Mouse (Mus musculus) embryonic facial prominence, embryonic 12.5 days (tissue): ENCODE measurements around the gene Banf2. TPM values are rescaled to one million over a fixed set of nuclear protein-coding genes. Genes with fewer than 3 reads are reported as not detected.

ENCODE experiments used
- ATAC-seq: fragments of 200-750 bp; cut with Nextera tagmentation; 2 replicates; pipeline ENCODE4 v1.8.0; 2017; ENCODE audit not compliant: insufficient number of reproducible peaks, insufficient read depth, low FRiP score, low TSS enrichment
- H3K27ac ChIP-seq: fragments of 300-500 bp; sonication (generic); 2 replicates; pipeline ENCODE4 v1.5.1; 2016; ENCODE audit warnings: mild to moderate bottlenecking
- H3K27me3 ChIP-seq: fragments of 300-500 bp; sonication (generic); 2 replicates; pipeline ENCODE4 v1.6.1; 2016; ENCODE audit warnings: mild to moderate bottlenecking, moderate library complexity
- H3K36me3 ChIP-seq: fragments of 300-500 bp; sonication (generic); 2 replicates; pipeline ENCODE4 v1.6.1; 2016; ENCODE audit warnings: mild to moderate bottlenecking
- H3K4me1 ChIP-seq: fragments of 300-500 bp; sonication (generic); 2 replicates; pipeline ENCODE4 v1.6.1; 2016
- H3K4me2 ChIP-seq: fragments of 300-500 bp; sonication (generic); replicated peaks from 2 replicates; pipeline ENCODE4 v1.6.1; 2016; ENCODE audit warnings: mild to moderate bottlenecking, moderate library complexity
- H3K4me3 ChIP-seq: fragments of 300-500 bp; sonication (generic); 2 replicates; pipeline ENCODE4 v1.5.1; 2016; ENCODE audit warnings: mild to moderate bottlenecking
- H3K9ac ChIP-seq: fragments of 300-500 bp; sonication (generic); 2 replicates; pipeline ENCODE4 v1.6.1; 2016; ENCODE audit warnings: mild to moderate bottlenecking, moderate library complexity
- H3K9me3 ChIP-seq: fragments of 300-500 bp; sonication (generic); 2 replicates; pipeline ENCODE4 v1.6.1; 2016; ENCODE audit warnings: mild to moderate bottlenecking, moderate library complexity
- WGBS: fragments of 180-500 bp; shearing (Covaris S2); methylation state at CpG from one replicate; pipeline ENCODE4 v1.1.7; 2016; 5-methylcytosine and 5-hydroxymethylcytosine counted together
- polyA plus RNA-seq: library from polyadenylated mRNA; unstranded; fragments of >200 nt; fragmentation: Nextera tagmentation; extraction: Ambion mirVana; gene quantifications from 2 replicates; pipeline ENCODE4 v1.2.1, GENCODE M21; 2016

The Banf2 gene
- polyA plus RNA-seq, 1 experiment from 2014 or later: not detected

GRCm38 (mm10) chr2:144112666-144113065 lies 79.8 kb downstream of the Banf2 start:
- Histone ChIP-seq H3K4me1 (0 out of 2 replicates have a peak, but pooled peaks cover 6% of the 10 kb centered on the region), H3K4me2 (no peak overlapping the region), H3K27me3 (no peaks in the 10 kb centered on the region), H3K4me3 (no peak overlapping the region), H3K27ac (no peak overlapping the region), H3K36me3 (no peaks in the 10 kb centered on the region), H3K9ac (no peak overlapping the region), H3K9me3 (no peaks in the 10 kb centered on the region)
- ATAC-seq: no peak
- 82% methylated on average over 5 of the region's 5 CpGs for WGBS

GRCm38 (mm10) chr2:144118061-144118460 lies 85.2 kb downstream of the Banf2 start:
- WGBS: 77% methylated on average over 2 of the region's 2 CpGs
- ATAC-seq: no peak
- H3K27me3 ChIP-seq: no peaks in the 10 kb centered on the region
- H3K9me3 ChIP-seq: no peaks in the 10 kb centered on the region
- no peak overlapping the region for H3K4me3 ChIP-seq
- no peak overlapping the region for H3K9ac ChIP-seq
- H3K4me2 ChIP-seq: no peak overlapping the region
- H3K36me3 ChIP-seq: no peaks in the 10 kb centered on the region
- no peaks in the 10 kb centered on the region for H3K4me1 ChIP-seq
- H3K27ac ChIP-seq: no peak overlapping the region

GRCm38 (mm10) chr2:144120186-144120823 lies 87.4 kb downstream of the Banf2 start:
- Histone ChIP-seq H3K9me3 (no peaks in the 10 kb centered on the region), H3K27ac (no peak overlapping the region), H3K4me3 (no peak overlapping the region), H3K4me2 (no peak overlapping the region), H3K4me1 (peaks cover 8% of the 10 kb centered on the region; the same call in 1 of the 2 replicates), H3K36me3 (no peaks in the 10 kb centered on the region), H3K9ac (no peak overlapping the region), H3K27me3 (no peaks in the 10 kb centered on the region)
- WGBS: 78% methylated on average over 7 of the region's 7 CpGs
- ATAC-seq: no peak

- no peak overlapping the region for H3K27ac ChIP-seq
- H3K9me3 ChIP-seq: no peaks in the 10 kb centered on the region
- WGBS: 93% methylated on average over 16 of the region's 16 CpGs
- H3K4me2 ChIP-seq: no peak overlapping the region
- no peak overlapping the region for H3K9ac ChIP-seq
- ATAC-seq: no peak
- 0 out of 2 replicates have a peak, but pooled peaks cover 4% of the 10 kb centered on the region for H3K27me3 ChIP-seq
- H3K36me3 ChIP-seq: no peaks in the 10 kb centered on the region
- H3K4me3 ChIP-seq: no peak overlapping the region
- H3K4me1 ChIP-seq: peaks cover 8% of the 10 kb centered on the region; the same call in 1 of the 2 replicates
These were observed 89.2 kb downstream of the Banf2 start for GRCm38 (mm10) chr2:144122068-144122467.

Other genes with a start within 250 kb of the Banf2 start
- 2.1 and 2.5 TPM in 2 replicates for gene Bfsp1, start 169.9 kb upstream of the Banf2 start, polyA plus RNA-seq
- 327 and 332 TPM in 2 replicates for gene Dstn, start 117.7 kb upstream of the Banf2 start, polyA plus RNA-seq
- 96.1 and 102 TPM in 2 replicates for gene Rrbp1, start 21.8 kb upstream of the Banf2 start, polyA plus RNA-seq
- gene Mgme1, start 237.6 kb downstream of the Banf2 start, polyA plus RNA-seq: 19.4 and 19.8 TPM in 2 replicates
- gene Snx5, start 237.8 kb downstream of the Banf2 start, polyA plus RNA-seq: 132 and 140 TPM in 2 replicates